Mouse (Mus musculus) frontal cortex, adult (tissue): ENCODE measurements around the gene Nfkbib.

Source experiments
- ATAC-seq: cut with Nextera tagmentation; 2 replicates; pipeline ENCODE4 v1.9.2; 2017; ENCODE audit warnings: mild to moderate bottlenecking, moderate library complexity, mixed read lengths; ENCODE audit not compliant: low TSS enrichment

Nfkbib gene

DNA sequence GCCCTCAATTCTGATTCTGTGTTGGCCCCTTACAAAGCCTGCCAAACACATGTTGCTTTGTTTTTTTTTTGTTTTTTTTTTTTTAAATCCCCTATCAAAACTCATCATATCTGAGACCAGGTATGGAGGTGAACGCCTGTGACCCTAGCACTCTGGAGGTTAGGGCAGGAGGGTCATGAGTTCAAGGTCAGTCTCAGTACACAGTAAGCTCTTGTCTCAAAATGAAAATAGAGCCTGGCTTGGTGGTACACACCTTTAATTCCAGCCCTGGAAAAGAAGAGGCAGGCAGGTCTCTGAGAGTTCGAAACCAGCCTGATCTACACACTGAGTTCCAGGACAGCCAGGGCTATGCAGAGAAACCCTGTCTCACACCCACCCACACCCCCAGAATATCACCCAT, 47.7 kb downstream of the Nfkbib start:
- no peak for ATAC-seq

DNA sequence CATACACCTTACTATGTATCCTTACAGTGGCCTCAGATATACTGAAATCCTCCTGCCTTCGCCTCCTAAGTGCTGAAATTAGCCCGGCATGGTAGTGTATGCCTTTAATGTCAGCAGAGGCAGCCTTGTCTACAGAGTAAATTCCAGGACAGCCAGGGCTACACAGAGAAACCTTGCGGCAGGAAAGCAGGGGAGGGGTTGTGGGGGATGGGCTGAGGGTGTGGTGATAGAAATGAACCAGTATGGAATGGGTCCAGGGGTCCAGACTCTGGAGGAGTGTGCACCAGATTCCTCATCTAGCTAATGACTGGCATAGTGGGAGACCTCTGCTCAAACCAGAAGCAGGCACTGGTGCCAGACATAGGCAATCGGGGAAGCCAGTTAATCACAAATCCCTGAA, 48.2 kb downstream of the Nfkbib start:
- no peak for ATAC-seq

DNA sequence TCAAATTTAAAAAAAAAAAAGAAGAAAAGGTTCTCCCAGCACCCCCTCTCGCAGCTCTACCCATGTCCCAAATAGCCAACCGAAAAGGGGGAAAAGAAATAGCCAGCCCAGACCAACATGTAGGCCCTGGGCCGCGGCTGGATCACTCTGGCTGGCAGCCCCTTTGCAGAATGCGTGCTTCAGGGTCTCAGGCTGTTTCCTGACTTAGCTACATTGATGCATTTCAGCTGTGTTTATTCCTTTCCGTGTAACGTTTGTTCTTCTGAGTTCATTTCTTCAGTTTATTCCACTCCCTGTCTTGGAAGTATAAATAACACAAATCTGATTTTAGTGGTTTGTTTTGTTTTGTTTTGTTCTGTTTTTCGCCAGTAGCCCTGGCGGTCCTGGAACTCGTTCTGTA, 49.6 kb downstream of the Nfkbib start:
- ATAC-seq: no peak

DNA sequence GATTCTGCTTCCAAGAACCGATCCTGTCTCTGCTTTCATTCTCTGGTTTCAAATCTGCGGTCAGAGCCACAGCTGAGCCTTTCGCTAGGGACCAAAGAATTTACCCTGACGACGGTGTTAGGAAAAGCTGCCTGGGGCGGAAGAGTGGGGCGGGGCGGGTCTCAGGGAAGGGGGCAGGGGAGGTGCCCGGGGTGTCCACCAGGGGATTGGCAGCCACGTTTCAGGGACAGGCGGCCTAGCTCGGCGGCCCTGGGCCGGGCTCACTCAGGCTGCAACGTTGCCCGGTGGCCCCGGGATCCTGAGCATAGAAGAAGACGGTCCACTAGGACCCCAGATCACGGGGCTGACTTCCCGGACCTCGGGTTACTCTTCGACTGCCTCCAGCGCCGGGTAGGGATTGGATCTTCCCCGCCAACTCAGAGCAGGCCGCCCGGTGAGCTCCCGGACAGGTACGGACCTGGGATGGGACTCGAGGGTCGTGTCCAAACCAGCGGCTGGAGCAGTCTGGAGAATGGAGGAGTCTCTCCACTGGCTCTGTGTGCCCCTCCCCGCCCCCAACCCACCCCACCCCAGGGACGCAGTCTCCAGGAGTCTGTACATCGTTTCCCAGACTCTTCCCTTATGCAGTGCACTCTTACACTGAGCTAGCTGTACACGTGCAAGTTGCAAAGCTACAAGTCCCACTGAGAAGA, 50.6 kb downstream of the Nfkbib start, which contains the start of gene Fbxo17:
TSS of gene Fbxo17 (plus strand) at position 215 of the 692 bp plus-strand sequence.
- ATAC-seq: no peak

DNA sequence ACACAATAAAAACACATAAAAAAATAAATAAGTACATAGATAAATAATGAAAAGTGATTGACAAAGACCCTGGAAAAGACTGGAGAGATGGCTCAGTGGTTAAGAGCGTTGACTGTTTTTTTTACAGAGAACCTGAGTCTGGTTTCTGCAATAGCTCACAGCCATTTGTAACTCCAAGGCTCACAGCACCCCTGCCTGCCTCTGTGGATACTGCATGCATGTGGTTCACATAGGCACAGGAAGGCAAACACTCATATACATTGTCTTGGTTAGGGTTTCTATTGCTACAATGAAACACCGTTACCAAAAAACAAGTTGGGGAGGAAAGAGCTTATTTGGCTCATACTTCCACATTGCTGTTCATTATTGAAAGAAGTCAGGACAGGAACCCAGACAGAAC, 51.7 kb downstream of the Nfkbib start:
- no peak for ATAC-seq

DNA sequence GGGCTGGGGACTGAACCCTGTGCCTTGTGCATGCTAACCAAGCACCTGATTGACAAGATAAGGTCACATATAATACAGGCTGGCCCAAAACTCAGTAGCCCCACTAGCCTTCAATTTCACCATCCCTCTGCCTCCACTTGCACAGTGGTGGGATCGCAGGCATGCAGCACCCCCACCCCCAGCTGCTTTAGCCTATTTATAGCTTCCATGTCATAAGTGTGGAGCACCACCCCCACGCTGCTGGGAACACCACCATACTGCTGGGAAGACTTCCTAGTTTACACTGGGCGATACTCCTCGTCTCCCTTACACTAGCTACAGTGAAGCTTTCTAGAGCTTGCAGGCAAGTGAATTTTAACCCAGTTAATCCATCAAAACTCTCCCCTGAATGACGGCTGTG, 52.6 kb downstream of the Nfkbib start:
- peak; percentile 78; the same call in 1 of the 2 replicates for ATAC-seq

DNA sequence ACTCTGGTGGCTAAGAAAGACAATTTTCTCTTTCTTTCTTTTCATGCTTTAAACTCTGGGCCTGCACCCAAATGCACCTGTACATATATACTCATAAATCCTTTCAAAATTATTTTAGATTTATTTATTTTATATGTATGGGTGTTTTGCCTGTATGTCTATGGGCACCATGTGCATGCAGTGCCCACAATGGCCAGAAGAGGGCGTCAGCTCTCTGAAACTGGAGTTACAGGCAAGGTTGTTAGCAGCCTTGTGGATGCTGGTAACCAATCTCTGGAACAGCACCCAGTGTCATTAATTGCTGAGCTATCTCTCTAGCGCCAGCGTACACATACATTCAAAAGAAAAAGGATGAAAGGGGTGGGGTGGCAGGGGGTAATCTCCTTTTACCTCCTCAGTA, 56.4 kb downstream of the Nfkbib start:
- no peak for ATAC-seq

DNA sequence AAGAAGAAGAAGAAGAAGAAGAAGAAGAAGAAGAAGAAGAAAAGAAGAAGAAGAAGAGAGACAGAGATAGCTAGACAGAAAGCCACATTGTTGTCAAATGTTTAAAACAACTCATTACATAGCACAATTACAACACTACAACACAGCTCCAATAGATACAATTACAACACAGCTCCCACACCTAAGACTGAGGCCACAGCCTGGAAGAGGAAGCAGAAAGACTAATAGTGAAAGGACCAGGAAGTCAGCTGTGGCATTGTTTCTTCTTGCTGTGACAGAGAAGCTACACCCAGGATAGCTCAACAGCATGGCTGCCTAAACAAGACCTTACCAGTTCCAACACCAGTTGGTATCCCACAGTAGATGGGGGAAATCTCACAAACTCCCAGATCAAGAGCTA, 57.9 kb downstream of the Nfkbib start:
- no peak for ATAC-seq
